Mouse (Mus musculus) heart, postnatal 36 days (tissue): ENCODE measurements around the gene Zfr2. TPM values are rescaled to one million over a fixed set of nuclear protein-coding genes. Genes with fewer than 3 reads are reported as not detected.

Source experiments
- DNase-seq, 2 experiments: peaks; one replicate each; pipeline ENCODE4 v3.0.0; 2021 to 2022
- intact Hi-C: fragments of 180-260 bp; cut with DNase I; formaldehyde crosslinking; loops from one replicate; pipeline ENCODE4 v1.15.1; 2025
- total RNA-seq, 2 experiments: library from RNA; stranded (reverse); gene quantifications; 2 replicates each; pipeline ENCODE4 v1.2.3; 2021

Gene Zfr2
- 1 to 10 TPM; 2.5 to 3.6 TPM for total RNA-seq

- intact Hi-C loops: no loop called here
- peak; percentile 79 to 81 for DNase-seq
Measured at GRCm38 (mm10) chr10:81232580-81233225, at the start of gene Zfr2. Gene Zfr2 (plus strand): TSS chr10:81233155.

GRCm38 (mm10) chr10:81183805-81184204, 49.1 kb upstream of the Zfr2 start, which contains the start of gene 4930442H23Rik:
Gene 4930442H23Rik (minus strand): TSS chr10:81183849.
- intact Hi-C loops: no loop called here

GRCm38 (mm10) chr10:81184765-81185164, 48.2 kb upstream of the Zfr2 start:
- DNase-seq: no peak
- intact Hi-C loops: no loop called here

More at GRCm38 (mm10) chr10:81183805-81184204, 49.1 kb upstream of the Zfr2 start, which contains the start of gene 4930442H23Rik:
- no peak for DNase-seq

GRCm38 (mm10) chr10:81187161-81187560, 45.8 kb upstream of the Zfr2 start:
- no peak for DNase-seq
- intact Hi-C loops: no loop called here

- DNase-seq: no peak
- intact Hi-C loops: loop anchor here (10.0 kb wide), 1 partner anchor 255 kb away; no protein-coding TSS in a partner anchor
Measured at GRCm38 (mm10) chr10:81189821-81190220, 43.1 kb upstream of the Zfr2 start.

GRCm38 (mm10) chr10:81190236-81190911, 42.6 kb upstream of the Zfr2 start:
- no peak for DNase-seq
- intact Hi-C loops: loop anchor here (10.0 kb wide), 1 partner anchor 254 kb away; no protein-coding TSS in a partner anchor

- no peak for DNase-seq
- intact Hi-C loops: loop anchor here (10.0 kb wide), 1 partner anchor 254 kb away; no protein-coding TSS in a partner anchor
Measured at GRCm38 (mm10) chr10:81190912-81191321, 42.0 kb upstream of the Zfr2 start.

GRCm38 (mm10) chr10:81191342-81191982, 41.5 kb upstream of the Zfr2 start:
- intact Hi-C loops: loop anchor here (10.0 kb wide), 1 partner anchor 253 kb away; no protein-coding TSS in a partner anchor
- DNase-seq: peak in 1 of 2 experiments; percentile 28

- peak; percentile 82 to 91 for DNase-seq
- intact Hi-C loops: loop anchor here (10.0 kb wide), 1 partner anchor 252 kb away; no protein-coding TSS in a partner anchor
Measured at GRCm38 (mm10) chr10:81192270-81192967, 40.5 kb upstream of the Zfr2 start.

- peak; percentile 41 to 54 for DNase-seq
- intact Hi-C loops: loop anchor here (10.0 kb wide), 1 partner anchor 252 kb away; no protein-coding TSS in a partner anchor
Measured at GRCm38 (mm10) chr10:81192968-81193501, 39.9 kb upstream of the Zfr2 start.

- intact Hi-C loops: loop anchor here (10.0 kb wide), 1 partner anchor 251 kb away; no protein-coding TSS in a partner anchor
- peak; percentile 68 to 70 for DNase-seq
Measured at GRCm38 (mm10) chr10:81193991-81194774, 38.8 kb upstream of the Zfr2 start.

GRCm38 (mm10) chr10:81195300-81195699, 37.7 kb upstream of the Zfr2 start:
- DNase-seq: no peak
- intact Hi-C loops: loop anchor here (10.0 kb wide), 1 partner anchor 250 kb away; no protein-coding TSS in a partner anchor

GRCm38 (mm10) chr10:81196470-81197065, 36.4 kb upstream of the Zfr2 start:
- intact Hi-C loops: loop anchor here (10.0 kb wide), 1 partner anchor 248 kb away; no protein-coding TSS in a partner anchor
- peak in 1 of 2 experiments; percentile 35 for DNase-seq

- intact Hi-C loops: loop anchor here (10.0 kb wide), 1 partner anchor 247 kb away; no protein-coding TSS in a partner anchor
- peak in 1 of 2 experiments; percentile 38 for DNase-seq
Measured at GRCm38 (mm10) chr10:81197305-81197704, 35.6 kb upstream of the Zfr2 start.

- intact Hi-C loops: loop anchor here (1.0 to 10.0 kb wide), 2 partner anchors 19 to 247 kb away; no protein-coding TSS in a partner anchor
Measured at GRCm38 (mm10) chr10:81198230-81198629, 34.7 kb upstream of the Zfr2 start.

GRCm38 (mm10) chr10:81198990-81199389, 34.0 kb upstream of the Zfr2 start:
- intact Hi-C loops: loop anchor here (1.0 to 10.0 kb wide), 2 partner anchors 18 to 246 kb away; no protein-coding TSS in a partner anchor
- DNase-seq: peak in 1 of 2 experiments; percentile 18

More at GRCm38 (mm10) chr10:81198230-81198629, 34.7 kb upstream of the Zfr2 start:
- DNase-seq: peak; percentile 70 to 72

GRCm38 (mm10) chr10:81200141-81200540, 32.8 kb upstream of the Zfr2 start:
- intact Hi-C loops: no loop called here
- peak in 1 of 2 experiments; percentile 29 for DNase-seq

- intact Hi-C loops: no loop called here
- DNase-seq: no peak
Measured at GRCm38 (mm10) chr10:81200605-81201287, 32.2 kb upstream of the Zfr2 start.
